Mouse (Mus musculus): ENCODE data around the gene Rfc1. TPM values are rescaled to one million over a fixed set of nuclear protein-coding genes. Genes with fewer than 3 reads are reported as not detected.

The Rfc1 gene
- polyA plus RNA-seq, 1 experiment = 10.2 TPM

GRCm38 (mm10) chr5:65250185-65250855, 85.2 kb downstream of the Rfc1 start:
- DNase-seq (ENCODE audit: low read depth in 1 of 2, low spot score in 2 of 2) = no peak
- H3K4me1 ChIP-seq (ENCODE audit: control insufficient read depth, insufficient read depth, insufficient read length) = no peaks in the 10 kb centered on the region
- no peaks in the 10 kb centered on the region for H3K27me3 ChIP-seq (ENCODE audit: control insufficient read depth, insufficient read depth, low read length)
- no peak overlapping the region for H3K27ac ChIP-seq (ENCODE audit: insufficient read depth, low read length)
- TF ChIP-seq POLR2A (IDR thresholded peaks at IDR 0.05; ENCODE audit: low read depth, low read length) (no peak), CTCF (IDR thresholded peaks at IDR 0.05; ENCODE audit: extremely low read depth, insufficient read depth, insufficient read length, insufficient replicate concordance) (no peak)
- WGBS = 77% methylated on average over 7 of the region's 7 CpGs
- H3K36me3 ChIP-seq (ENCODE audit: control insufficient read depth, insufficient read depth, low read length) = no peaks in the 10 kb centered on the region
- H3K4me3 ChIP-seq (ENCODE audit: extremely low read depth, insufficient read depth, insufficient read length) = no peak overlapping the region

DNA sequence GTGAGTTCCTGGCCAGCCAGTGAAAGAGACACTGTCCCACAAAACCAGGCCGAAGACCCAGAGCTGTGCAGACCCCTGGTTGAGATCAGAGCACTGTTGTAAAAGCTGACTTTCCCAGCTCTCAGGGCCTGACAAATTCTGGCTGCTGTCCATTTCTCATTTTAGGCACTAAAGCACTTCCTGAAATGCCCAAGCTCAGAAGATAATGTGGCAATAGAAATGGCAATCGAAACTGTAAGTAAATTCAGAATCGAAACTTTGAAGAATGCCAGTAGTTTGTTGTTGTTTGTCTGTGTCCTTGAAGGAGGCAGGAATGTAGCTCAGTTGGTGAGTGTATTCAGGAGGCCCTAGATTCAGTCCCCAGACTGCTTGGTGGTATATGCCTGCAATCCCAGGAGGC, 88.2 kb downstream of the Rfc1 start:
- 52% methylated on average over 3 of the region's 3 CpGs for WGBS
- Histone ChIP-seq H3K27ac (ENCODE audit: insufficient read depth, low read length) (peak overlapping the region; percentile 62), H3K4me1 (ENCODE audit: control insufficient read depth, insufficient read depth, insufficient read length) (no peaks in the 10 kb centered on the region), H3K27me3 (ENCODE audit: control insufficient read depth, insufficient read depth, low read length) (no peaks in the 10 kb centered on the region), H3K36me3 (ENCODE audit: control insufficient read depth, insufficient read depth, low read length) (no peaks in the 10 kb centered on the region), H3K4me3 (ENCODE audit: extremely low read depth, insufficient read depth, insufficient read length) (no peak overlapping the region)
- no peak for DNase-seq (ENCODE audit: low read depth in 1 of 2, low spot score in 2 of 2)
- TF ChIP-seq POLR2A (IDR thresholded peaks at IDR 0.05; ENCODE audit: low read depth, low read length) (no peak), CTCF (IDR thresholded peaks at IDR 0.05; ENCODE audit: extremely low read depth, insufficient read depth, insufficient read length, insufficient replicate concordance) (no peak)

DNA sequence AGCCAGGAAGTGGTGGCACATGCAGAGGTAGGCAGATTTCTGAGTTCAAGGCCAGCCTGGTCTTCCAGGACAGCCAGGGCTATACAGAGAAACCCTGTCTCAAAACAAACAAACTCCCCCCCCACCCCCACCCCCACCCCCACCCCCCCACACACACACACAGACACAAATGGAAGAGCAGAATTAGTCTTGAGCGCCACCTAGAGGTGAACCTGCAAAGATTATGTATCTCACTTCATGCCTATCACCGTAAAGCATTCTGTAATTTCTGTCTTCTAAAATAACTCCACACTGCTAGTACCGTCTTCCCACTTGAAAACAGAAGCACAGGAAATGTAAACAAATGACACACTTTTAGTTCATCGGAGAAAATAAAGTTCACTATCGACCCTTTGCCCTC, 92.7 kb downstream of the Rfc1 start:
- H3K27me3 ChIP-seq (ENCODE audit: control insufficient read depth, insufficient read depth, low read length) = no peaks in the 10 kb centered on the region
- H3K27ac ChIP-seq (ENCODE audit: insufficient read depth, low read length) = no peak overlapping the region
- 75% methylated on average over 5 of the region's 5 CpGs for WGBS
- H3K4me1 ChIP-seq (ENCODE audit: control insufficient read depth, insufficient read depth, insufficient read length) = no peaks in the 10 kb centered on the region
- DNase-seq (ENCODE audit: low read depth in 1 of 2, low spot score in 2 of 2) = peak in 1 of 2 experiments; percentile 8
- no peak overlapping the region for H3K4me3 ChIP-seq (ENCODE audit: extremely low read depth, insufficient read depth, insufficient read length)
- no peak for TF ChIP-seq CTCF (IDR thresholded peaks at IDR 0.05; ENCODE audit: extremely low read depth, insufficient read depth, insufficient read length, insufficient replicate concordance)
- TF ChIP-seq POLR2A (IDR thresholded peaks at IDR 0.05; ENCODE audit: low read depth, low read length) = no peak
- no peaks in the 10 kb centered on the region for H3K36me3 ChIP-seq (ENCODE audit: control insufficient read depth, insufficient read depth, low read length)

- WGBS = 76% methylated on average over 12 of the region's 12 CpGs
- Histone ChIP-seq H3K27me3 (ENCODE audit: control insufficient read depth, insufficient read depth, low read length) (no peaks in the 10 kb centered on the region), H3K4me1 (ENCODE audit: control insufficient read depth, insufficient read depth, insufficient read length) (no peaks in the 10 kb centered on the region), H3K4me3 (ENCODE audit: extremely low read depth, insufficient read depth, insufficient read length) (no peak overlapping the region), H3K36me3 (ENCODE audit: control insufficient read depth, insufficient read depth, low read length) (no peaks in the 10 kb centered on the region), H3K27ac (ENCODE audit: insufficient read depth, low read length) (no peak overlapping the region)
- TF ChIP-seq POLR2A (IDR thresholded peaks at IDR 0.05; ENCODE audit: low read depth, low read length) = no peak
- no peak for TF ChIP-seq CTCF (IDR thresholded peaks at IDR 0.05; ENCODE audit: extremely low read depth, insufficient read depth, insufficient read length, insufficient replicate concordance)
- DNase-seq (ENCODE audit: low read depth in 1 of 2, low spot score in 2 of 2) = no peak
Measured at GRCm38 (mm10) chr5:65231289-65232003, 104.0 kb downstream of the Rfc1 start.

- no peaks in the 10 kb centered on the region for H3K27me3 ChIP-seq (ENCODE audit: control insufficient read depth, insufficient read depth, low read length)
- H3K4me1 ChIP-seq (ENCODE audit: control insufficient read depth, insufficient read depth, insufficient read length) = no peaks in the 10 kb centered on the region
- no peak overlapping the region for H3K4me3 ChIP-seq (ENCODE audit: extremely low read depth, insufficient read depth, insufficient read length)
- no peak overlapping the region for H3K27ac ChIP-seq (ENCODE audit: insufficient read depth, low read length)
- WGBS = 90% methylated on average over 5 of the region's 5 CpGs
- no peak for DNase-seq (ENCODE audit: low read depth in 1 of 2, low spot score in 2 of 2)
- H3K36me3 ChIP-seq (ENCODE audit: control insufficient read depth, insufficient read depth, low read length) = no peaks in the 10 kb centered on the region
- TF ChIP-seq POLR2A (IDR thresholded peaks at IDR 0.05; ENCODE audit: low read depth, low read length) (no peak), CTCF (IDR thresholded peaks at IDR 0.05; ENCODE audit: extremely low read depth, insufficient read depth, insufficient read length, insufficient replicate concordance) (no peak)
Measured at GRCm38 (mm10) chr5:65224056-65224455, 111.4 kb downstream of the Rfc1 start.

- TF ChIP-seq CTCF (IDR thresholded peaks at IDR 0.05; ENCODE audit: extremely low read depth, insufficient read depth, insufficient read length, insufficient replicate concordance) = no peak
- Histone ChIP-seq H3K27me3 (ENCODE audit: control insufficient read depth, insufficient read depth, low read length) (no peaks in the 10 kb centered on the region), H3K4me1 (ENCODE audit: control insufficient read depth, insufficient read depth, insufficient read length) (peaks cover 3% of the 10 kb centered on the region; the same call in 1 of the 2 replicates), H3K27ac (ENCODE audit: insufficient read depth, low read length) (no peak overlapping the region), H3K36me3 (ENCODE audit: control insufficient read depth, insufficient read depth, low read length) (no peaks in the 10 kb centered on the region), H3K4me3 (ENCODE audit: extremely low read depth, insufficient read depth, insufficient read length) (no peak overlapping the region)
- WGBS = 90% methylated on average over 7 of the region's 7 CpGs
- no peak for DNase-seq (ENCODE audit: low read depth in 1 of 2, low spot score in 2 of 2)
Measured at GRCm38 (mm10) chr5:65221037-65221436, 114.4 kb downstream of the Rfc1 start.
